Mouse (Mus musculus) hindbrain, embryonic 12.5 days (tissue): ENCODE results near the gene St8sia2. TPM values are rescaled to one million over a fixed set of nuclear protein-coding genes. Genes with fewer than 3 reads are reported as not detected.

Source experiments
- ATAC-seq: fragments of 200-750 bp; cut with Nextera tagmentation; 2 replicates; pipeline ENCODE4 v1.8.0; 2017; ENCODE audit warnings: moderate TSS enrichment; ENCODE audit not compliant: low FRiP score
- H3K27ac ChIP-seq: fragments of 300-500 bp; sonication (generic); 2 replicates; pipeline ENCODE4 v1.5.1; 2016; ENCODE audit warnings: mild to moderate bottlenecking
- H3K27me3 ChIP-seq: fragments of 300-500 bp; sonication (generic); 2 replicates; pipeline ENCODE4 v1.6.1; 2016; ENCODE audit warnings: mild to moderate bottlenecking
- H3K36me3 ChIP-seq: fragments of 300-500 bp; sonication (generic); 2 replicates; pipeline ENCODE4 v1.6.1; 2016; ENCODE audit warnings: mild to moderate bottlenecking
- H3K4me1 ChIP-seq: fragments of 300-500 bp; sonication (generic); 2 replicates; pipeline ENCODE4 v1.6.1; 2016
- H3K4me2 ChIP-seq: fragments of 300-500 bp; sonication (generic); replicated peaks from 2 replicates; pipeline ENCODE4 v1.6.1; 2016; ENCODE audit warnings: mild to moderate bottlenecking
- H3K4me3 ChIP-seq: fragments of 300-500 bp; sonication (generic); 2 replicates; pipeline ENCODE4 v1.5.1; 2016; ENCODE audit warnings: mild to moderate bottlenecking
- H3K9ac ChIP-seq: fragments of 300-500 bp; sonication (generic); 2 replicates; pipeline ENCODE4 v1.6.1; 2016; ENCODE audit warnings: mild to moderate bottlenecking, moderate library complexity
- H3K9me3 ChIP-seq: fragments of 300-500 bp; sonication (generic); replicated peaks from 2 replicates; pipeline ENCODE4 v1.6.1; 2016; ENCODE audit warnings: mild to moderate bottlenecking
- WGBS: fragments of 180-500 bp; shearing (Covaris S2); methylation state at CpG from one replicate; pipeline ENCODE4 v1.1.7; 2016; 5-methylcytosine and 5-hydroxymethylcytosine counted together
- polyA plus RNA-seq: library from polyadenylated mRNA; unstranded; fragments of >200 nt; fragmentation: Nextera tagmentation; extraction: Ambion mirVana; gene quantifications from 2 replicates; pipeline ENCODE4 v1.2.1, GENCODE M21; 2016

St8sia2 gene
- polyA plus RNA-seq, 1 experiment from 2014 or later: 60.2 TPM

DNA sequence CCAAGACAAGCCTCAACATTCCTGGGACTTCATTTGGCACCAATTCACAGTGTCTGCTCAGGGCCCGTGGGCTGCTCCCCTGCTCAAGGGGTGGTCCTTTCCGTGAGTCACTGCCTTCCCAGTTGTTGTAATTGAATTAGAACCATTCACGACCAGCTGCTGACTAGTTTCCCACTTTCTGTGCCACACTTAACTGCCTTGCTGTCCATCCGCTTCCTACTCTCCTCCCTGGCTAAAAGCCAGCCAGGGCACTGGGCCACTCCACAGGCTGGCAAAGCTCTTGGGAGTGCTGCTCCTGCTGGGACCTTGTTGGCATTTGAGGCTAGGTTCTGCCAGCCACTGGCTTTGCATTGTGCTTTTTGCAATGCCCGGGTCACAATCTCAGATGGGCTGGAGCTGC lies 59.0 kb downstream of the St8sia2 start:
- Histone ChIP-seq H3K4me1 (no peaks in the 10 kb centered on the region), H3K27ac (no peak overlapping the region), H3K9me3 (0 out of 2 replicates have a peak, but pooled peaks cover 5% of the 10 kb centered on the region), H3K36me3 (peaks cover 91% of the 10 kb centered on the region), H3K27me3 (no peaks in the 10 kb centered on the region), H3K4me3 (no peak overlapping the region), H3K4me2 (no peak overlapping the region), H3K9ac (no peak overlapping the region)
- WGBS: 75% methylated on average over 5 of the region's 5 CpGs
- ATAC-seq: no peak

DNA sequence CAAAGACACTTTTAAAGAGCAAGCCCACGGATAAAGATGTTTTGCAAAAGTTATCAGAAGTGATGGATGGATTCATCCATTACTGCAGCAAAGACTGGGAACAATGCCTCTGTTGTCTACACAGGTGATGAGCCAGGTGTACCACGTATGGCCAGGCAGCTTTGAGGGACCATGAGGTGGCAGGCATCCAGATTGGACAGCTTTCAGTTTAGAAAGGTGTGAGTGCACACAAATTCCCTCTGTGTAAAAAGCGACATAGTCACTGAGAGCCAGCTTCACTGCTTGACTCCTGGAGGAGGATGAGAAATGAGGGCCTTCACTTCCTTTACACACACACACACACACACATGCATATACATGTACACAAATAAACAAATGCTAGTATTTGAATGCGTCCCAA lies 60.4 kb downstream of the St8sia2 start:
- Histone ChIP-seq H3K9me3 (0 out of 2 replicates have a peak, but pooled peaks cover 5% of the 10 kb centered on the region), H3K4me3 (no peak overlapping the region), H3K27me3 (no peaks in the 10 kb centered on the region), H3K36me3 (peaks cover 89% of the 10 kb centered on the region), H3K4me2 (no peak overlapping the region), H3K9ac (no peak overlapping the region), H3K4me1 (no peaks in the 10 kb centered on the region), H3K27ac (no peak overlapping the region)
- WGBS: 91% methylated on average over 4 of the region's 4 CpGs
- ATAC-seq: no peak

DNA sequence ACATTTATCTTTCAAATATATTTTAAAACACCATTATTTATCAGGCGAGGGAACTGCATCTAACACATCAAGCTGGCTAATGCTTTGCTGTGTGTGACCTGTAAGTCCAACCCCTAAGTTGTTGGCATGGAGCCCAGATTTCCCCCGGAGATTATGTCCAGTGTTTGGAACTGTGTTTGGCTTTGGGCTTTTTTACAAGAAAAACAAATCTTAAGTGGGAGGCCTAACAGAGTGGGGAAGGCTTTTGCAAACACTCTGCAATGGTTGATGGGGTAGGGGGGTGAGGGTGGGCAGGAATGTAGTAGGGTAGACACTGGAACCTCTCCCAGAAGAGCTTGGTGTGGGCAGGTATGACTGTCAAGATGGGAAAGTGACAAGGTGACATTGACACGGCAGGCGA lies 71.8 kb downstream of the St8sia2 start:
- 52% methylated on average over 4 of the region's 4 CpGs for WGBS
- peaks cover 30% of the 10 kb centered on the region for H3K4me1 ChIP-seq
- no peak overlapping the region for H3K9ac ChIP-seq
- peak; percentile 47; the same call in 1 of the 2 replicates for ATAC-seq
- peak overlapping the region; percentile 67 for H3K27ac ChIP-seq
- no peak overlapping the region for H3K4me2 ChIP-seq
- H3K27me3 ChIP-seq: no peaks in the 10 kb centered on the region
- H3K4me3 ChIP-seq: no peak overlapping the region
- no peaks in the 10 kb centered on the region for H3K9me3 ChIP-seq
- peaks cover 72% of the 10 kb centered on the region for H3K36me3 ChIP-seq

DNA sequence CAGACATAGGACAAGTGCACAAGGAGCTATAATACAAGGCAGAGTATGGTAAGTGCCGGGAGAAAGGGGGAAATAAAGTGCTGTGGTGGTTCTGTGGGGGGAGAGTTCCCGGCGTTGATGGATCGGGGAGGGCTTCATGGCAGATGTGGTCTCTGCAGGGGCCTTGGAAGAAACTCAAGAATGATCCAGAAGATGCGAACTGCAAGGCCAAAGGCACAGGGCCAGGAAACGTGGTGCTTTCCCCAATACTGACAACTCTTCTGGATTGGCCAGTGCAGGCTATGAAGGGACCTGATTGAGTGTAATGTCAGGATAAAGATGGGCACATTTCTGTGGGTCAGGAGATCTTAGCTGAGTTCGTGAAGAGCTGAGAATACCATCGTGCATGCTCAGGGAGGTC lies 74.3 kb downstream of the St8sia2 start:
- H3K9ac ChIP-seq: no peak overlapping the region
- no peaks in the 10 kb centered on the region for H3K9me3 ChIP-seq
- H3K4me2 ChIP-seq: no peak overlapping the region
- no peaks in the 10 kb centered on the region for H3K27me3 ChIP-seq
- H3K4me3 ChIP-seq: no peak overlapping the region
- peak overlapping the region; percentile 70 for H3K27ac ChIP-seq
- WGBS: 85% methylated on average over 8 of the region's 8 CpGs
- no peak for ATAC-seq
- peaks cover 30% of the 10 kb centered on the region for H3K4me1 ChIP-seq
- peaks cover 52% of the 10 kb centered on the region for H3K36me3 ChIP-seq

DNA sequence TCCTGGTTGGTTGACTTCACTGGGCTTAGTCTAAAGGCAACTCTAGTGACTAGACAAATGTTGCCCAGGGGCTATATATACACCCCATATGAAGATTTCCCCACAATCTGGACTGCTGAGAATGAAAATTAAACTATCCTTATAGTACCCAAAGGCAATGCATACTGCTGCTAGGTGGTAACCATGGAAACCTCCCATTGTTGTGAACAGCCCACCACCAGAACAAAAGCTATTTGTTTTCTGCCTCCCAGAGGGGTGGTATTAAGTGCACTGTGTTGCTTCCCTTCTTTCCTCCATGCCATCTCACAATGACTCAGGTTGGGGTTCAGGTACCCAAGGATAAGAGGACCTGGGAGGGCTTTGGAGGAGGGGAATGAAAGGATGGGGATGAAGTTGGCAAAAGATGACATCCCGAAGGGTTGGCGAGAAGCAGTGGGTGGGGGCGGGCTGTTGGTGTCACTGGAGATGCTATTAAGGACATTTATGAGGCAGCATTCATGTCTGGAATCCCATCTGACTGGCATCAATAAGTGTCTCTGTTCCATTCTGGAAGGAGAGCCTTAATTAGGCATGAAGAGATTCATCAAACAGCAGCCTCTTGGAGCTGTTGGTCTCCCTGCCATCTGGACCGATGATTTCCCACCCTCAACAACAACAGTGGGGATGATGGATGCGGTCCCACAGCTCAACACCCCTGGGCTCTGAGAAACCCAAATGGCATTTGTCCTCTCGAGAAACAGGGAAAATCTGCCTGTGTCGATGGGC lies 75.3 kb downstream of the St8sia2 start:
- no peaks in the 10 kb centered on the region for H3K9me3 ChIP-seq
- H3K27ac ChIP-seq: peak overlapping the region; percentile 70
- H3K9ac ChIP-seq: no peak overlapping the region
- H3K27me3 ChIP-seq: no peaks in the 10 kb centered on the region
- peaks cover 42% of the 10 kb centered on the region for H3K36me3 ChIP-seq
- peak; percentile 81 for ATAC-seq
- no peak overlapping the region for H3K4me2 ChIP-seq
- no peak overlapping the region for H3K4me3 ChIP-seq
- WGBS: 47% methylated on average over 7 of the region's 7 CpGs
- peaks cover 37% of the 10 kb centered on the region for H3K4me1 ChIP-seq

DNA sequence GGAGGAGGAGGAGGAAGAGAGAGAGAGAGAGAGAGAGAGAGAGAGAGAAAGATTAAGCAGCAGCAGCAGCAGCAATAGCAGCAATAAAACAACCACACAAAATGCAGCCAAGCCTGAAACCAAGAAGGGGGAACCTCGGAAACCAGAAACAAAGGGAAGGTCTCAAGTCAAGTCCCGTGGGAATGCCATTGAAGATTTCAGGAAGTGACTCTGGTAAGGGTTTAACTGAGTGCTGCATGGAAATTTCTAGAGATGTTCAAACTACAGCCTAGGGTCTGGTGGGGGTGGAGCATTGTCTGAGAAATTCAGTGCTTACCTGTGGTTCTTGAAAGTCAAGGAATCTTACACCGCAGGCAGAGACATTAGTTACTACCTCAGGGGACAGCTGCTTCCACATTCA lies 77.4 kb downstream of the St8sia2 start:
- no peak overlapping the region for H3K27ac ChIP-seq
- H3K36me3 ChIP-seq: peaks cover 22% of the 10 kb centered on the region
- no peak overlapping the region for H3K9ac ChIP-seq
- H3K4me1 ChIP-seq: peaks cover 22% of the 10 kb centered on the region
- WGBS: 58% methylated on average over 3 of the region's 3 CpGs
- no peak overlapping the region for H3K4me3 ChIP-seq
- H3K4me2 ChIP-seq: no peak overlapping the region
- H3K9me3 ChIP-seq: no peaks in the 10 kb centered on the region
- H3K27me3 ChIP-seq: no peaks in the 10 kb centered on the region
- no peak for ATAC-seq

DNA sequence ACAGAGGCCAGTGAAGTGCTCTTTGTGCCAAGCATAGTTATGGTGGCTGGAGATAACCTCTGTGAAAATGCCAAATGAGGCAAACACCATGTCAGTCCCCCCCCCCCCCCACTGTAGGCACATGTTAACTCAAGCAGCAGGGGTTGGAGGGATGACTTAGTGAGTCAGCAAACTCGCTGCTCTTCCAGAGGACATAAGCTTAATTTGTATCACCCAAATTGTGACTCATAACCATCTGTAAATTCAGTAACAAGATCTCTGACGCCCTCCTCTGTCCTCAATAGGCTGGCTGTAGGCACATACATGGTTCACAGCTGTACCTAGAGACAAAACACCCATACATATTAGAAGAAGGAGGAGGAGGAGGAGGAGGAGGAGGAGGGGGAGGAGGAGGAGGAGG lies 77.8 kb downstream of the St8sia2 start:
- 65% methylated on average over 2 of the region's 2 CpGs for WGBS
- Histone ChIP-seq H3K36me3 (peaks cover 18% of the 10 kb centered on the region), H3K4me1 (peaks cover 18% of the 10 kb centered on the region), H3K4me3 (no peak overlapping the region), H3K27ac (no peak overlapping the region), H3K27me3 (no peaks in the 10 kb centered on the region), H3K9me3 (no peaks in the 10 kb centered on the region), H3K9ac (no peak overlapping the region), H3K4me2 (no peak overlapping the region)
- ATAC-seq: no peak

DNA sequence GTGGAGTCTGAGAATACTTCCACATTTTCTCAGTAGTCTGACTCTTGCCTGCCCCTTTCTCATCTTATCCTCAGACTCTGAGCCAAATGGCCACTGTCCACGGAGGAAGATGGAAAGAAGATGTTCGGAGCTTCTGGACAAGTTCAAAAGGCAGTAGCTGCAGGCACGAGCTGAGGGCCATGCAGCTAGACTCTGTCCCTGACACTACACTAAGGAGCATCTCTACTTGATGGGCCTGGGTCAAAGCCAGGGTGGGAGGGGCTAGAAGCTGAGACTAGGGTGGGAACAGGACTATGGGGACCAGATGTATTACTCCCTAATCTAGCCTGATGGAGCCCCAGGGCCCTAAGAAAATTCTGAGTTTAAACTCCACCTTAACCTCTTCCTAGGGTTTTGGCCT lies 80.5 kb downstream of the St8sia2 start:
- Histone ChIP-seq H3K9me3 (no peaks in the 10 kb centered on the region), H3K27ac (no peak overlapping the region), H3K27me3 (no peaks in the 10 kb centered on the region), H3K36me3 (no peaks in the 10 kb centered on the region), H3K9ac (no peak overlapping the region), H3K4me2 (no peak overlapping the region), H3K4me3 (no peak overlapping the region), H3K4me1 (peaks cover 8% of the 10 kb centered on the region)
- WGBS: 82% methylated on average over 3 of the region's 3 CpGs
- no peak for ATAC-seq

DNA sequence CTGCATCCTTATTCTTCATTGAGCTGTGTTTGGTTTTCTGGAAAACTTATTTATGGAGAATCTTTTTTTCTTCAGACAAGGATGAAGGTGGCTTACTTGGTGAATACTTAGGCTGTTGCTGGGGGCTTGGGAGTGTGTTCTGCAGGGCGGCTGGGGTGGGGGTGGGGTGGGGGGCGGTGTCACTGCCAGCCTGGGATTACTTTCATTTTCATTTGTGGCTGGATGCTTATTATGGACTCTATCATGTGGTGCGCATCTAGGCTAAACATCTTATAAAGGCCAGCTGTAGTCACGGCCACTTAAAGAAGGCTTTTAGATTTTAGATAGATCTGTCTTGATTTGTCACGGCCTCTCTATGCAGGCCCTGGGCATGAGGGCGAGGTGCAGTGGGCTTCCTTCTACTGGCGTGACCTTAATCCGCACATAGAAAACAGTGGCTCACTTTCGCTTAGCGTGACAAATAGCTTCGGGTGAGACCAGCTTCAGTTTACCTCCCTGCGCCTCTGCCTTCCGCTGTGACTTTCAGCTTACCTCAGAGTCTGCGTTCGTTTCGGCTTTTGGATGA lies 92.5 kb downstream of the St8sia2 start:
- peak overlapping the region; percentile 19; the same call in 1 of the 2 replicates for H3K4me2 ChIP-seq
- H3K36me3 ChIP-seq: no peaks in the 10 kb centered on the region
- H3K9ac ChIP-seq: no peak overlapping the region
- H3K4me1 ChIP-seq: peaks cover 31% of the 10 kb centered on the region
- no peaks in the 10 kb centered on the region for H3K27me3 ChIP-seq
- H3K4me3 ChIP-seq: no peak overlapping the region
- peak overlapping the region; percentile 35; the same call in 1 of the 2 replicates for H3K27ac ChIP-seq
- WGBS: 50% methylated on average over 16 of the region's 16 CpGs
- H3K9me3 ChIP-seq: no peaks in the 10 kb centered on the region
- ATAC-seq: peak; percentile 51

DNA sequence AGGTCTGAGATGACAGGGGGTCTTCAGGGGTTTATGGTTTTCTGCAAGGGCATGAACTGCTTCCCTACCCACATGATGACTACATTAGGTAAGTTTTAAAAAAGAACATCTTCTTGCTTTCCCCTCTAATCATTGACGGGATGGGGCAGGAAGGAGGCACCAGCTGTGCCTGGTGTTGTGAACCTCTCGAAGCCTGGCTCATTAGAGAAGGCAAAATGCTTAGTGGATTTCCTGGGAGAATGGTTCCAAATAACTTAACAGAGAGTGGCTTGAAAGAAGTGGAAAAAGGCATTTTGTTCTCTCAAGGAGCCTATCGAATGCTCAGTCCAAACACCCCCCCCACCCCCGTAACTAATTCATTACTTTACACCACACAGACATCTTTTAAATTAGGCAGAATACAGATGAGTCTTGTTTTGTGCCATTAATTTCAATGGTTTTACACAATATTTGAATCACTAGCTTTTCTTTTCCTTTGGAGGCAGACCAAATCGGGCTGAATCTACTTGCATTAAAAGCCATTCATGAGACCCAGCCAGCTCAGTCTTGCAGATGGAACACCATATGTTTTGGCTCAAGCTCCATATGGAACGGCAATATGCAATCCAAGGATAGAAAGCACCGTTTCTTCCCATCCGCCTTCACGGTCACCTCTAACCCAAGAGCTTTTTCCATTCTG lies 95.7 kb downstream of the St8sia2 start:
- no peaks in the 10 kb centered on the region for H3K27me3 ChIP-seq
- ATAC-seq: peak; percentile 73
- WGBS: 44% methylated on average over 9 of the region's 9 CpGs

DNA sequence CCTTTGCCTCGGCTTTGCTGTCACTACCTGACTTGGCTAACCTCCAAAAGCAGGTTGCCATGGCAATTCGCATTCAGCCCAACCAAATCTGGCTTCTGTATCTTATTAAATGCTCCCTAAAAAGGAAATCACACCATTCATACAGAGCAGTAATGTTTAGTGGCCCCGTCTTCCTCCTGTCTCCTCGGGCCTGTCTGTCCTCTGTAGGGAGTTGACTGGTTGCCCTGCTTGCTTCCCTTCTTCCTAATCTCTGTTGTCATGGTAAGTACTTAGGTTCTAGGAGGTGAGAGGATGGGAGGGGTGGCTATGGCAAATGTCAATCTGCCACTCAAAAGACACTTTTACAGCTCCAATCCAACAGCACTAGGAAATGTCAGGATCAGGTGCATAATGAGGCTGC lies 101.6 kb downstream of the St8sia2 start:
- no peak overlapping the region for H3K9ac ChIP-seq
- no peak overlapping the region for H3K27ac ChIP-seq
- no peaks in the 10 kb centered on the region for H3K9me3 ChIP-seq
- H3K4me2 ChIP-seq: no peak overlapping the region
- no peak for ATAC-seq
- H3K27me3 ChIP-seq: no peaks in the 10 kb centered on the region
- WGBS: 27% methylated on average over 4 of the region's 4 CpGs
- peaks cover 19% of the 10 kb centered on the region for H3K4me1 ChIP-seq
- H3K4me3 ChIP-seq: no peak overlapping the region
- H3K36me3 ChIP-seq: no peaks in the 10 kb centered on the region

More for the DNA sequence above, 95.7 kb downstream of the St8sia2 start:
- no peaks in the 10 kb centered on the region for H3K36me3 ChIP-seq
- H3K4me3 ChIP-seq: no peak overlapping the region
- H3K9me3 ChIP-seq: no peaks in the 10 kb centered on the region
- H3K27ac ChIP-seq: peak overlapping the region; percentile 70
- H3K4me2 ChIP-seq: no peak overlapping the region
- H3K9ac ChIP-seq: no peak overlapping the region
- peaks cover 35% of the 10 kb centered on the region for H3K4me1 ChIP-seq

DNA sequence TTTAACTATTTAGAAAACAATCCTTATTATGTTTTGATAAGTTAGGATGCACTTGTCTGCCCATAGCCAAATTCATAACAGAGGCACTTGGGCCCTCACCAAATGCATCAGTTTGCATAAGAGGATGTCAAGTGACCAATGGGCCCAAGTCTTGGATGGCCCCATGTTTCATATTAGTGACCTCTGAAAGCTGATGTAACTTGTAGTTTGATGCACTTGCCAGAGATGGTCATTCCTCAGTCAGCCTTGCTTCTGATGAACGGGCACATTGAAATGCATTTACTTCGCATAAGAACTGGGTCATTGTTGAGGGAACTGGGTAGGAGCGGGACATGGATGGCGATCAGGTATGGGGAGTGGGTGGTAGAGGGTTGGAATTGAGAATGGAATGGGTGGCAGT lies 102.6 kb downstream of the St8sia2 start:
- no peak overlapping the region for H3K9ac ChIP-seq
- no peaks in the 10 kb centered on the region for H3K36me3 ChIP-seq
- WGBS: 92% methylated on average over 4 of the region's 4 CpGs
- no peak for ATAC-seq
- no peak overlapping the region for H3K4me3 ChIP-seq
- H3K4me2 ChIP-seq: no peak overlapping the region
- no peak overlapping the region for H3K27ac ChIP-seq
- no peaks in the 10 kb centered on the region for H3K27me3 ChIP-seq
- no peaks in the 10 kb centered on the region for H3K9me3 ChIP-seq
- H3K4me1 ChIP-seq: peaks cover 19% of the 10 kb centered on the region
